Mouse (Mus musculus) erythroblast, embryonic 14.5 days (primary cell): Measurements from ENCODE around the gene Cyp2b23.
"Not testable (repeated sequence)": the region's sequence is repeated elsewhere in the genome, so short reads cannot be mapped to it uniquely, and the experiment has no call there.

ENCODE experiments used
- GATA1 ChIP-seq: IDR thresholded peaks from 2 replicates; pipeline ENCODE4 v1.6.1; 2012; ENCODE audit warnings: low read length, inconsistent platforms, mixed read lengths
- TAL1 ChIP-seq: IDR thresholded peaks from 3 replicates; pipeline ENCODE4 v1.6.1; 2012; ENCODE audit warnings: low read length, inconsistent platforms, mixed read lengths

- TF ChIP-seq TAL1, GATA1: not testable (repeated sequence)
Measured at GRCm38 (mm10) chr7:26618364-26618763, 67.9 kb downstream of the Cyp2b23 start, which contains the start of gene Vmn1r185.
